Comparison of ENCODE assay signal across 13 mouse cellular contexts in the genomic region with DNA sequence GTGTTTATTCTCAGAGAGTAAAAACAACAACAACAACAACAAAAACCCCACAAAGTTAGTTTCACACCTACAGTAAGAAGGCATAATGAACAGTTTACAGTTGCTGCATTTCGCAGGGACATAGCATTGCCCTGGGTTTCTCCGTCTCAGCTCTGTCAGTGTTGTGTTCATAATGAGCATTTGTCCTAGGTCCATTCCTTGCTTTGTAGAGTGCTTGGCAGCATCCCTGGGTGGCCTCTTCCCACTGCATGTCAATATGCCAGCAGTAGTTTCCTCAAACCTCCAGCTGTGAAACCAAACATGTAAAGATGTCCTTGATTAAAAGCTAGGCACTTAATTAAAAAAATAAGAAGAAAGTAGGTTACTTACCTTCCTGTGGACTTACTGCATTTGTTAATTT.
"Had no signal": no experiment of that assay in that cellular context is flagged by ENCODE, and none has a peak within 500 bp of the region (broad histone marks: within the 10 kb centered on the region; RNA-seq: fewer than 3 reads in every experiment).

No protein-coding gene starts in this region.

- H3K27me3 ChIP-seq: limb, embryonic 13.5 days; midbrain, embryonic 12.5 days; stomach, embryonic 15.5 days had no signal

- H3K9me3 ChIP-seq: limb, embryonic 13.5 days; midbrain, embryonic 12.5 days; stomach, embryonic 15.5 days had no signal

- DNase-seq: kidney, adult 11 months; kidney, adult 9 months; kidney, postnatal 10 days; layer of hippocampus, postnatal 36 days; left cerebral cortex, postnatal 4 days; lung, embryonic 14.5 days; right cerebral cortex, postnatal 4 days; thymus, adult 2 months; thymus, postnatal 25 days had no signal

- H3K9ac ChIP-seq: limb, embryonic 13.5 days; liver, embryonic 14.5 days; lung, embryonic 14.5 days; midbrain, embryonic 12.5 days; stomach, embryonic 15.5 days had no signal

- H3K4me2 ChIP-seq: limb, embryonic 13.5 days; lung, embryonic 14.5 days; midbrain, embryonic 12.5 days; stomach, embryonic 15.5 days had no signal

- H3K4me3 ChIP-seq: limb, embryonic 13.5 days; midbrain, embryonic 12.5 days; stomach, embryonic 15.5 days had no signal

- H3K27ac ChIP-seq: limb, embryonic 13.5 days; liver, embryonic 14.5 days; midbrain, embryonic 12.5 days; stomach, embryonic 15.5 days had no signal

- H3K36me3 ChIP-seq: limb, embryonic 13.5 days; midbrain, embryonic 12.5 days; stomach, embryonic 15.5 days had no signal
